Mouse (Mus musculus) embryo, embryonic 11 days (tissue): ENCODE measurements around the gene Chst3.
"Not testable (repeated sequence)": the region's sequence is repeated elsewhere in the genome, so short reads cannot be mapped to it uniquely, and the experiment has no call there.

Experiments
- DNase-seq: peaks from one replicate; pipeline ENCODE4 v3.0.0-alpha.2; 2015

Chst3 gene

GRCm38 (mm10) chr10:60151107-60151663, 67.9 kb downstream of the Chst3 start:
- no peak for DNase-seq

- DNase-seq: peak; percentile 85
Observed at GRCm38 (mm10) chr10:60148087-60148486, 71.0 kb downstream of the Chst3 start.

- not testable (repeated sequence) for DNase-seq
Observed at GRCm38 (mm10) chr10:60147510-60148047, 71.5 kb downstream of the Chst3 start.

- no peak for DNase-seq
Observed at GRCm38 (mm10) chr10:60141656-60142160, 77.4 kb downstream of the Chst3 start.

- no peak for DNase-seq
Observed at GRCm38 (mm10) chr10:60140751-60141150, 78.3 kb downstream of the Chst3 start.

DNA sequence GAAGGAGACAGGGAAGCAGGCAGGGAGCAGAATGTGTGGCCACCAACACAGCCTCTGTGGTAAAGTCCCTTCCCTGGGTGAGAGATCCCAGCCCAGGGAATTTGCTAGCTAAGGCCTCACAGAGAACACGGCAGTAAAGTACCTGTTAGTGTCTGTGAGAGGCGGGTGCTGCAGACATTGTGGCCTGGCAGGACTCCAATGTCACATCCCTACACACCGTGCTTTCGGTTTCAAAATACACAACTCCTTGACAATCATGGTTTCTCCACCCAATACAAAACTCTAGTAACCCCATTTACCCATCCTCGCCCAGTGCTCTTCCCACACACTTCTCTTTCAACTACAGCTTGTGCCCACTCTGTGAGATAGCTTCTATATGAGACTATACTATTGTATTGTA, 80.4 kb downstream of the Chst3 start:
- DNase-seq: no peak

DNA sequence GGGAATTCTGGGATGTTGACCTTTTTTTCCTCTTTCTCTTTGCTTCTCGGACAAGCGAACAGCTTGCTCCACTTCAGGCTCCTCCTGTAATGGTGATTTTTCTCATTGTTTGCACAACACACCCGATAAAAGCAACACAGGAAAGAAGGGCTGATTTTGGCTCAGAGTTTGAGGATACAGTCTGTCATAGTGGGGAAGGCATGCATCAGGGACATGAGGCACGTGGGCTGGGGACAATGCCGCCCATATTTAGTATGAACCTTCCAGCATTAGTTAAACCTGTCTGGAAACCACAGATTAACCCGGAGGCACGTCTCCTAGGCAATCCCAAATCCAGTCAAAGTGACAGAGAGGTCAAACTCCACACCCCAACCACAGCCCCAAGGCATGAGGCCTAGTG, 82.1 kb downstream of the Chst3 start:
- DNase-seq: no peak

DNA sequence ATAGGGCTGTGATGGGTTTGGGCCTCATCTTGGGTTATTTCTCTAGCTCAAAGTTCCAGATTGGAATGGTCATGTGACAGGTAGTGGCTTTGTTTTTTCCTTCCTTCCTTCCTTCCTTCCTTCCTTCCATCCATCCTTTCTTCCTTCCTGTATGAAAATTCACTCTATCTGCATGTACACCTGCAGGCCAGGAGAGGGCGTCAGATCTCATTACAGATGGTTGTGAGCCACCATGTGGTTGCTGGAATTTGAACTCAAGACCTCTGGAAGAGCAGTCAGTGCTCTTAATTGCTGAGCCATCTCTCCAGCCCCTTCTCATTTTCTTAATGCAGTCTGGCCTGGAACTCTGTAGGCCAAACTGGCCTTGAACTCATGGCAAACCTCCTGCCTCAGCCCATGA, 83.0 kb downstream of the Chst3 start:
- not testable (repeated sequence) for DNase-seq

DNA sequence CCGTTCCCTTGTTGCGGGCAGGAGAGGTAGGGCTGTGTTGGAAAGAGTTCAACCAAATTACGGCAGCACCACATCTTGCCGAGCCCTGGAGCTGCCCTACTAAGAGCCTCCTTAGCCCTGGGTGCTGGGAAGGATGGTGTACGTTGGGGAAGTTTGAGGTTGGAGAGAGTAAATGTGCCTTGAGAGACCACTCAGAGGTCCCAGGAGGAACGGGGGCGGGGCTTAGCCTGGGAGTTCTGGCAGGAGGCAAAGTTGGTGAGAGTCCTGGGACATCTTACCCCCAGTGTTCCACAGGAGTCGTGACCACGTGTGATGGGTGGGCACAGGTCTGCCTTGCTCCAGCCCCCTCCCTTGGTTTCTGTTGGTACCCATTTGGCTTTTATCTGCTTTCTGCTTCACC, 84.9 kb downstream of the Chst3 start:
- DNase-seq: no peak

GRCm38 (mm10) chr10:60133501-60133900, 85.6 kb downstream of the Chst3 start:
- DNase-seq: peak; percentile 58
